Mouse (Mus musculus) left cerebral cortex, adult 2 months (tissue): ENCODE results near the gene Arf1. TPM values are rescaled to one million over a fixed set of nuclear protein-coding genes. Genes with fewer than 3 reads are reported as not detected.
"Not testable (repeated sequence)": the region's sequence is repeated elsewhere in the genome, so short reads cannot be mapped to it uniquely, and the experiment has no call there.

Source experiments
- DNase-seq, 2 experiments: peaks; one replicate each; pipeline ENCODE4 v3.0.0; 2021 to 2022; ENCODE audit warnings: low spot score in 2 of 2, mixed read lengths in 1 of 2; ENCODE audit errors: extremely low spot score in 1 of 2
- H3K27ac ChIP-seq: fragments of 200-600 bp; 2 replicates; pipeline ENCODE4 v1.8.1; 2022
- H3K4me3 ChIP-seq: fragments of 200-600 bp; 2 replicates; pipeline ENCODE4 v1.8.1; 2022
- CTCF ChIP-seq: fragments of 200-600 bp; IDR thresholded peaks from 2 replicates; pipeline ENCODE4 v1.8.1; 2022; ENCODE audit warnings: antibody characterized with exemption, mild to moderate bottlenecking, moderate library complexity
- intact Hi-C: fragments of 180-260 bp; cut with DNase I; formaldehyde crosslinking; loops from one replicate; pipeline ENCODE4 v1.15.1; 2025
- total RNA-seq, 2 experiments: library from RNA; stranded (reverse); gene quantifications; 2 replicates each; pipeline ENCODE4 v1.2.3; 2021

Arf1 gene
- total RNA-seq, 2 experiments from 2014 or later: 409 to 423 TPM

DNA sequence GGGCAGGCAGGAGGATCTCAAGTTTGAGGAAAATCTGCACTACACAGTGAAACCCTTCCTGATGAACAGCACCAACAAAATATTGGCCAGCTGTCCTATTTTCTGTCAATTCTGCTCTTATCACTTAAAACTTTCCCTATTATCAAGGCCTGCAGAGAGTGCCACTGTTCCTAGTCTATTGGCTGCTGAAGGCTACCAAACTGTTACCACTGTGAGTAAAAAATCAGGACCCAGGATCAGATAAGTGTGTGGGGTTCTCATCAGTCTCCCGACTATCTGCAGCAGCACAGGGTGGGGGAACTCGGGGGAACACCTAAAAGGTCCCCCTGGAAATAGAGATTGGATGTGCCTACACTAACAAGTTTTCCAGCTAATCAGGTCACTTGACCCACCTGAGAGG, 2.9 kb downstream of the Arf1 start:
- no peak for DNase-seq
- intact Hi-C loops: loop anchor here (5.0 kb wide), 1 partner anchor 262 kb away; no protein-coding TSS in a partner anchor

DNA sequence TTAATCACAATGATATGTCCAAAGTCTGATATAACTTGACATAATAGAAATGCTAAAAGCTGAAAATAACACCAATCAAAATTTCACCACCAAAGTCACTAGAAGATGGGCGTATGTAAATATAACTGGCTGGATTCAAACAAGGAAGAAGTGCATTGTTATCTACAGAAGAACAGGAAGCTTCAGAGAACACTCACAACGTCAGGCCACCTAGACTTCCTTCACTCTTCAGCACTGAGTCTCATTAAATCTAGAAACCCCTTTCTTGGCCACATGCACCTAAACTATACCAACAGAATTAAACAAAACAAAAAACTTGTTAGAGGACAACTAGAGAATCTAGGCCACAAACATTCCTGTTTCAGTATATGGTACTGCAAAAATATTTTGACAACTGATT, 3.6 kb downstream of the Arf1 start:
- H3K27ac ChIP-seq: no peak overlapping the region
- TF ChIP-seq CTCF: no peak
- DNase-seq: no peak
- intact Hi-C loops: no loop called here
- H3K4me3 ChIP-seq: no peak overlapping the region

More for the DNA sequence above, 2.9 kb downstream of the Arf1 start:
- Histone ChIP-seq H3K4me3 (no peak overlapping the region), H3K27ac (no peak overlapping the region)
- TF ChIP-seq CTCF: no peak

- Histone ChIP-seq H3K27ac (no peak overlapping the region), H3K4me3 (no peak overlapping the region)
- TF ChIP-seq CTCF: no peak
- intact Hi-C loops: no loop called here
- DNase-seq: no peak
These were observed 4.0 kb downstream of the Arf1 start for GRCm38 (mm10) chr11:59224025-59224424.

DNA sequence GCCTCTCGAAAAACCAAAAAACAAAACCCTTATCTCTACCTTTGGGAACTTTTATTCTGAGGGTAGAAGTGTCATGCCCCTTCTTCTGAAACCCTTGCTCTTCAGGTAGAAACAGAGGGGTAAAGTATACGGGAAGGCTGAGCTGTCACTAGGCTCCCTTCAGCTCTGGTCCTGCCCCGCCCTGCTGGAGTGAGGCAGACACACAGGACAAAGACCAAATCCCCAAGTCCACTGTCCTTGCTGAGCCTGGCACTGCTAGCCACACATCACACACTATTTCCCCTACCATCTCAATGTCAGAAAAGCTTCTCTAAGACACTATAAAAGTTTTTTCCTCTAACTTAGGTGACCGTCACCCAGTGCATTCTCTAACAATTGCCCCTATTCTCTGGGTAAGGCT, 5.8 kb downstream of the Arf1 start:
- no peak for DNase-seq
- intact Hi-C loops: no loop called here
- TF ChIP-seq CTCF: no peak
- H3K27ac ChIP-seq: no peak overlapping the region
- H3K4me3 ChIP-seq: no peak overlapping the region

DNA sequence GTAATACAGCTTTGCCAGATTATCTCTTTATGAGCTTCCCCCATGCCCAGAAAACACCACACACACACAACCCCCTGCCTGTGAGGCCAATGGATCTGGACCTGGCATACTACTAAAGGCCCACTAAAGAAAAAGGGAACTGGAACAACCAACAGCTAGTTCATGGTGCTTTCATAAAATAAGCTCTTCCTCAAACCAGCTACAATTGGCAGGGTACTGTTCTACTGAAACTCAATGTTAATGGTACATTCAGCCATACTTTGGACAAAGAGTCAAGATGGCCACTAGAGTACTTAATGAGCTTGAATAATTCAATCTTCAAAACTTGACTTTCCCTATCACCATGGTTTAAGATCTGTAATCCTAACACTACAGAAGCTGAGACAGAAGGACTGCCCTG, 6.5 kb downstream of the Arf1 start:
- no peak overlapping the region for H3K27ac ChIP-seq
- TF ChIP-seq CTCF: no peak
- intact Hi-C loops: no loop called here

DNA sequence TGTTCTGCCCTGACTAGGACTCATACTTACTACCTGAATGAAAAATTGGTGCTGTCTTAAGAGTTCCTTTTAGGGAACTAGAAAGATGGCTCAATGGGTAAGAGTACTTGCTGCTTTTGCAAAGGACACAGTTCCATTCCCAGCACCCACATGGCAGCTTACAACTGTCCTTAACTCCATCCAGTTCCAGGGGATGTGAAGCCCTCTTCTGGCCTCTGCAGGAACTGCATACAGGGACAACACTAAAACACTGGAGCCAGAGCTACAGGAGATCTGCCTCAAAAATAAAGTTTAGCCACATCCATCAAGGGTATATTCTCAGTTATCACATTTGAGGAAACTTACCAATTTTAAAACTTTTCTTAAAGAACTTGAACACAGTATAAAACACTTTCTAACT, 9.0 kb downstream of the Arf1 start:
- no peak for DNase-seq
- intact Hi-C loops: no loop called here
- Histone ChIP-seq H3K4me3 (no peak overlapping the region), H3K27ac (no peak overlapping the region)
- peak; percentile 56 for TF ChIP-seq CTCF

More for the DNA sequence above, 6.5 kb downstream of the Arf1 start:
- no peak for DNase-seq
- H3K4me3 ChIP-seq: no peak overlapping the region

DNA sequence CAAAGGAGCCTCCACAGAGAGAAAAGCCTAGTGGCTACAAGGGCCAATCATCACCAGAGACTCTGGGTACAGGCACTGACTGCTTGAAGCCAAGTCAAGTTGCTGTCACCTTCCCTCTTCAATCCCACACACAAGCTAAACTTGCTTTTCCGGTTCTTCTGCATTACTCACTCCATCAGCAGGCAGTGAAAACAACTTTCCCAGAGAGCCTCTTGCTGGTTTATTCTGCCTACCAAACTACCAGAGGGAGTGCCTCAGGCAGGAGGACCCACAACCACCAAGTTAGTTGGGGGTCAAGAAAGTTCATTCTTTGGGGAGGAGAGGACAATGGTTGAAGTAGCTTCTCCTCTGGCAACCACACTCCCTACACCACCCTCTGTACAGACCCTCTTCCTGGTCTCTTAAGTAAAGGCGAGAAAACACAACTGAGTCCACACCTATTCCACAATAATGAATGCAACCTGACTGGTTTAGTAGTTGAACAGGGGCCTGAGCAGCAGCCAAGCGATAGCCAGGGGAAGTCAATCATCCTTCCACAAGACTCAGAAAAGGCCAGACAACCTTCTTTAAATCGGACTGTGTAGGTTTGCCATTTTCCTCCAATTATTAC, 9.6 kb downstream of the Arf1 start:
- no peak for DNase-seq

DNA sequence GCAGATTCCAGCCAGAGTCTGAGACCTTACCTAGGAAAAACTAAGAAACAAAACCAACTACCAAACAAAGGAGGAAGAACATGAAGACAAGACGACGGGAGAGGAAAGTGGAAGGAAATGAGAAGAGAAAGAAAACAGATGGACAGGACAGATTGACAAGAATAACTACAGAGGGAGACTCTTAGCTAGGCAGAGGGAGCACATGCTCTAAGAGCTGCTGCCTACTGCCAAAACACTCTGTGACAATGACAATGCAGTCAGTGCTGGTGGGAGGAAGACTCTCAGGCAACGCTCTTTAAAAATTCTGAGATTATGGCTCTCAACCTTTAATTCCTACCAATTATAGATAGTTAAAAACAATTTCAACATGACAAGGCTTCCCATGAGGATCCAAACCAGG, 11.1 kb downstream of the Arf1 start:
- no peak for TF ChIP-seq CTCF
- intact Hi-C loops: no loop called here
- no peak overlapping the region for H3K4me3 ChIP-seq
- H3K27ac ChIP-seq: peak overlapping the region; percentile 66
- DNase-seq: no peak

More for the DNA sequence above, 9.6 kb downstream of the Arf1 start:
- Histone ChIP-seq H3K4me3 (no peak overlapping the region), H3K27ac (peak overlapping the region; percentile 66; the same call in 1 of the 2 replicates)
- intact Hi-C loops: no loop called here
- no peak for TF ChIP-seq CTCF

- H3K27ac ChIP-seq: 0 out of 2 replicates have a peak overlapping the region, but pooled peaks have one; percentile 34
- intact Hi-C loops: no loop called here
These were observed 15.1 kb downstream of the Arf1 start for GRCm38 (mm10) chr11:59212892-59213494.

GRCm38 (mm10) chr11:59212320-59212719, 15.8 kb downstream of the Arf1 start:
- DNase-seq, H3K27ac ChIP-seq, H3K4me3 ChIP-seq, intact Hi-C loops: not testable (repeated sequence)

More at GRCm38 (mm10) chr11:59212892-59213494, 15.1 kb downstream of the Arf1 start:
- DNase-seq: no peak
- no peak overlapping the region for H3K4me3 ChIP-seq
- TF ChIP-seq CTCF: no peak

GRCm38 (mm10) chr11:59211561-59211960, 16.5 kb downstream of the Arf1 start:
- intact Hi-C loops, H3K4me3 ChIP-seq, DNase-seq, H3K27ac ChIP-seq: not testable (repeated sequence)

DNA sequence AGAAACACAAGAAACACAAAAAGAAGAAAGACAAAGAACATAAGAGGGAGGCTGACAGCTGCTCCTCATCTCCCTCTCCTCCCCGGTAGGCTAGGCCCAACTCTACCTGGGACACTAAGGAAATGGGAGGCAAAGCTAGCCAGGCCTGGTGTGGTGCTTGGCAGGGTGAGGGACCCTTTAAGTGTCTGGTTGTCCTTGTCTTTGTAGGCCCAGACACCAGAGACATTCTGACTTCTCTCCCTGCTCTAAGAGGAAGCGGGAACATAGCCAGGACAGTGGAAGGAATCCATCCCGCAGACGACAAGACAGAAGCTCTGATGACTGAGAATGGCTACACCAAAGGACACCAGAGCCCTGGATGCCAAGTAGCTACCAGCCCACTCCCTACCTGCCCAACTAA, 18.1 kb downstream of the Arf1 start:
- DNase-seq: no peak
- TF ChIP-seq CTCF: no peak
- H3K27ac ChIP-seq: no peak overlapping the region
- no peak overlapping the region for H3K4me3 ChIP-seq
- intact Hi-C loops: no loop called here

DNA sequence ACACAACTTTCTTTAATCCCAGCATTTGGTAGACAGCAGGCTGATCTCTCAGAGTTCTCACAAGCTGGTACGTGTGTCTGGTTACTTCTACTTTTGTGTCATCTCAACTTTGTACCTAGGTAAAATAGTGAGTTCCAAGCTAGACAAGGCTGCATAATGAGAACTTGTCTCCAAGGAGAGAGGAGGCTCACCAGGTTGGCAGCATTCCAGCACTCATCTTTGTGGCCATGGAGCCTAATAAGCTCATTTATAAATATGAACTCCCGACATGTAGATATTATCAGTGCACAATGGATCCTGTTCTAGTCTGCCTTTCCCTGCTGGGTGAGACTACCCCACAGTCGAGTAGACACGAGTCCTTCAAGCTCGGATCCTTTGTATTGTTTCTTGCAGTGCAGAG, 18.5 kb downstream of the Arf1 start:
- DNase-seq: no peak
- no peak for TF ChIP-seq CTCF
- intact Hi-C loops: loop anchor here (2.0 kb wide), 1 partner anchor 19 kb away; the partner anchor contains the start of gene Arf1
- peak overlapping the region; percentile 98; the same call in 1 of the 2 replicates for H3K4me3 ChIP-seq
- no peak overlapping the region for H3K27ac ChIP-seq
